Mouse (Mus musculus): ENCODE results near the gene Naxd.
"Not testable (repeated sequence)": the region's sequence is repeated elsewhere in the genome, so short reads cannot be mapped to it uniquely, and the experiment has no call there.

The Naxd gene

GRCm38 (mm10) chr8:11512711-11513110 lies 15.4 kb downstream of the Naxd start:
- DNase-seq (ENCODE audit: low read depth, low spot score), result no peak

GRCm38 (mm10) chr8:11513247-11513646 lies 15.9 kb downstream of the Naxd start:
- DNase-seq (ENCODE audit: low read depth, low spot score), result no peak

- DNase-seq (ENCODE audit: low read depth, low spot score), result no peak
Measured at GRCm38 (mm10) chr8:11516292-11516691, 19.0 kb downstream of the Naxd start.

- DNase-seq (ENCODE audit: low read depth, low spot score), result no peak
Measured at GRCm38 (mm10) chr8:11517366-11518055, 20.2 kb downstream of the Naxd start.

- no peak for DNase-seq (ENCODE audit: low read depth, low spot score)
Measured at GRCm38 (mm10) chr8:11518056-11518396, 20.7 kb downstream of the Naxd start.

- no peak for DNase-seq (ENCODE audit: low read depth, low spot score)
Measured at GRCm38 (mm10) chr8:11518676-11519075, 21.4 kb downstream of the Naxd start.

GRCm38 (mm10) chr8:11523331-11523730 lies 26.0 kb downstream of the Naxd start:
- DNase-seq (ENCODE audit: low read depth, low spot score), result no peak

- DNase-seq (ENCODE audit: low read depth, low spot score), result no peak
Measured at GRCm38 (mm10) chr8:11530155-11530770, 33.0 kb downstream of the Naxd start.

- DNase-seq (ENCODE audit: low read depth, low spot score), result no peak
Measured at GRCm38 (mm10) chr8:11530849-11531248, 33.5 kb downstream of the Naxd start.

- no peak for DNase-seq (ENCODE audit: low read depth, low spot score)
Measured at GRCm38 (mm10) chr8:11534494-11534893, 37.2 kb downstream of the Naxd start.

GRCm38 (mm10) chr8:11539049-11539448 lies 41.7 kb downstream of the Naxd start:
- no peak for DNase-seq (ENCODE audit: low read depth, low spot score)

GRCm38 (mm10) chr8:11540182-11540581 lies 42.9 kb downstream of the Naxd start:
- no peak for DNase-seq (ENCODE audit: low read depth, low spot score)

- DNase-seq (ENCODE audit: low read depth, low spot score), result no peak
Measured at GRCm38 (mm10) chr8:11542031-11542430, 44.7 kb downstream of the Naxd start.

GRCm38 (mm10) chr8:11542866-11543265 lies 45.6 kb downstream of the Naxd start:
- no peak for DNase-seq (ENCODE audit: low read depth, low spot score)

- peak; percentile 33 for DNase-seq (ENCODE audit: low read depth, low spot score)
Measured at GRCm38 (mm10) chr8:11544386-11544785, 47.1 kb downstream of the Naxd start.

GRCm38 (mm10) chr8:11547063-11547462 lies 49.8 kb downstream of the Naxd start:
- no peak for DNase-seq (ENCODE audit: low read depth, low spot score)

- peak; percentile 21 for DNase-seq (ENCODE audit: low read depth, low spot score)
Measured at GRCm38 (mm10) chr8:11549706-11550105, 52.4 kb downstream of the Naxd start.

GRCm38 (mm10) chr8:11550281-11550948 lies 53.1 kb downstream of the Naxd start, which contains the start of gene Cars2:
Gene Cars2 (minus strand): TSS chr8:11550783.
- DNase-seq (ENCODE audit: low read depth, low spot score), result peak; percentile 62

- not testable (repeated sequence) for DNase-seq (ENCODE audit: low read depth, low spot score)
Measured at GRCm38 (mm10) chr8:11551497-11551896, 54.2 kb downstream of the Naxd start.

- no peak for DNase-seq (ENCODE audit: low read depth, low spot score)
Measured at GRCm38 (mm10) chr8:11552390-11552789, 55.1 kb downstream of the Naxd start.

- DNase-seq (ENCODE audit: low read depth, low spot score), result peak; percentile 95
Measured at GRCm38 (mm10) chr8:11554799-11555719, 57.8 kb downstream of the Naxd start, which contains the start of gene Ing1. Gene Ing1 (plus strand): TSS chr8:11555571.
